Mouse (Mus musculus) stomach, embryonic 16.5 days (tissue): ENCODE data around the gene 5730522E02Rik. TPM values are rescaled to one million over a fixed set of nuclear protein-coding genes. Genes with fewer than 3 reads are reported as not detected.

ENCODE experiments used
- ATAC-seq: fragments of 200-750 bp; cut with Nextera tagmentation; 2 replicates; pipeline ENCODE4 v1.8.0; 2017; ENCODE audit warnings: moderate number of reproducible peaks, moderate TSS enrichment; ENCODE audit not compliant: insufficient read depth, low FRiP score
- H3K27ac ChIP-seq: fragments of 300-500 bp; sonication (generic); 2 replicates; pipeline ENCODE4 v1.5.1; 2014; ENCODE audit warnings: low read length
- H3K27me3 ChIP-seq: fragments of 300-500 bp; sonication (generic); 2 replicates; pipeline ENCODE4 v1.6.1; 2014; ENCODE audit warnings: low read length, control low read depth, mixed read lengths; ENCODE audit not compliant: control insufficient read depth, insufficient read depth
- H3K36me3 ChIP-seq: fragments of 300-500 bp; sonication (generic); 2 replicates; pipeline ENCODE4 v1.6.1; 2014; ENCODE audit warnings: low read length; ENCODE audit not compliant: control insufficient read depth, insufficient read depth
- H3K4me1 ChIP-seq: fragments of 300-500 bp; sonication (generic); 2 replicates; pipeline ENCODE4 v1.6.1; 2014; ENCODE audit warnings: low read length, control low read depth, mixed read lengths; ENCODE audit not compliant: control insufficient read depth, insufficient read depth
- H3K4me2 ChIP-seq: fragments of 300-500 bp; sonication (generic); 2 replicates; pipeline ENCODE4 v1.6.1; 2014; ENCODE audit warnings: low read depth, low read length, mixed read lengths
- H3K4me3 ChIP-seq: fragments of 300-500 bp; sonication (generic); replicated peaks from 2 replicates; pipeline ENCODE4 v1.5.1; 2014; ENCODE audit warnings: mild to moderate bottlenecking, low read length
- H3K9ac ChIP-seq: fragments of 300-500 bp; sonication (generic); 2 replicates; pipeline ENCODE4 v1.6.1; 2014; ENCODE audit warnings: low read length
- H3K9me3 ChIP-seq: fragments of 300-500 bp; sonication (generic); replicated peaks from 2 replicates; pipeline ENCODE4 v1.6.1; 2016; ENCODE audit warnings: low read length, control low read depth; ENCODE audit not compliant: control insufficient read depth
- WGBS: fragments of 180-500 bp; shearing (Covaris S2); extraction: QIAGEN DNeasy Blood & Tissue Kit; methylation state at CpG from one replicate; pipeline ENCODE4 v1.1.7; 2014; 5-methylcytosine and 5-hydroxymethylcytosine counted together
- polyA plus RNA-seq: library from polyadenylated mRNA; unstranded; fragments of >200 nt; fragmentation: Nextera tagmentation; extraction: Ambion mirVana; gene quantifications from 2 replicates; pipeline ENCODE4 v1.2.1, GENCODE M21; 2015

The 5730522E02Rik gene
- polyA plus RNA-seq, 1 experiment from 2014 or later = 1.9 TPM

GRCm38 (mm10) chr11:26076335-26076734 is 134.2 kb downstream of the 5730522E02Rik start:
- Histone ChIP-seq H3K4me1 (no peaks in the 10 kb centered on the region), H3K27ac (no peak overlapping the region), H3K9me3 (no peaks in the 10 kb centered on the region), H3K4me3 (no peak overlapping the region), H3K36me3 (no peaks in the 10 kb centered on the region), H3K9ac (no peak overlapping the region), H3K27me3 (no peaks in the 10 kb centered on the region), H3K4me2 (no peak overlapping the region)
- WGBS = 61% methylated on average over 2 of the region's 2 CpGs
- no peak for ATAC-seq

GRCm38 (mm10) chr11:26075536-26075935 is 135.0 kb downstream of the 5730522E02Rik start:
- no peaks in the 10 kb centered on the region for H3K4me1 ChIP-seq
- no peaks in the 10 kb centered on the region for H3K9me3 ChIP-seq
- H3K27ac ChIP-seq = no peak overlapping the region
- no peak overlapping the region for H3K4me2 ChIP-seq
- no peak for ATAC-seq
- no peak overlapping the region for H3K9ac ChIP-seq
- 77% methylated on average over 6 of the region's 6 CpGs for WGBS
- no peaks in the 10 kb centered on the region for H3K36me3 ChIP-seq
- H3K4me3 ChIP-seq = no peak overlapping the region
- no peaks in the 10 kb centered on the region for H3K27me3 ChIP-seq

DNA sequence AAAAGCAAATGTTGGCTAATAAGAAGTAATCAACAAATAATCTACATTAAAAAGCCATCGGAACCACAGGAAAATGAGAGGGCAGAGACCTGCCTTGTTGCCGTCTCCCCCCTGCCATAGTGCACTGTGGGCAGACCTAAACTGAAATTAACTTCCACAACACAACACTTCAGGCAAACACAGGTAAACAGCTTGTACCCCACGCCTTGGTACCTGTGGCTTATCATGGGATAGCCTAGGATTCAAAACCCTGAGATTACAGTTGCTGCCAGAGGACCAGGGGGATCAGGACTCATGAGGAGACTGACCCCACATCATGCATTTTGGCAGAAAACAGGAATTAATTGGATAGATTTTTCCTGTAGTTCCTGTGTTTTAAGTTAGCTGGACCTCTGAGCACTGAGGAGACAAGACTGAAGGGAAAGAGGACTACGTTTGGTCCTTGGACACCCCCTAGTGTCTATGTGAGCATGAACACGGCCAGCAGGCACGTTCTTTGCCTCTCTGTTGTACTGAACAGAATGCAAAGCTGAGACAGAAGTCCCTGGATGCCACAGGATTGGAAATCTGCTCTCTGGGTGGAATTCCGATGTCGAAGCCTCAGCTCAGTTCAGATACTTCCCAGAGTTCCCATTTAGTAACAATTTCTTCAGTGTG is 136.8 kb downstream of the 5730522E02Rik start:
- no peak overlapping the region for H3K9ac ChIP-seq
- peak; percentile 69; the same call in 1 of the 2 replicates for ATAC-seq
- WGBS = 48% methylated on average over 8 of the region's 8 CpGs
- H3K9me3 ChIP-seq = no peaks in the 10 kb centered on the region
- H3K4me2 ChIP-seq = no peak overlapping the region
- no peaks in the 10 kb centered on the region for H3K27me3 ChIP-seq
- no peaks in the 10 kb centered on the region for H3K4me1 ChIP-seq
- H3K4me3 ChIP-seq = no peak overlapping the region
- H3K36me3 ChIP-seq = no peaks in the 10 kb centered on the region
- no peak overlapping the region for H3K27ac ChIP-seq

- Histone ChIP-seq H3K36me3 (no peaks in the 10 kb centered on the region), H3K27me3 (no peaks in the 10 kb centered on the region), H3K27ac (no peak overlapping the region), H3K9ac (no peak overlapping the region), H3K9me3 (no peaks in the 10 kb centered on the region), H3K4me3 (no peak overlapping the region), H3K4me1 (no peaks in the 10 kb centered on the region), H3K4me2 (no peak overlapping the region)
- 52% methylated on average over 4 of the region's 4 CpGs for WGBS
- no peak for ATAC-seq
Measured at GRCm38 (mm10) chr11:26072101-26072500, 138.5 kb downstream of the 5730522E02Rik start.

DNA sequence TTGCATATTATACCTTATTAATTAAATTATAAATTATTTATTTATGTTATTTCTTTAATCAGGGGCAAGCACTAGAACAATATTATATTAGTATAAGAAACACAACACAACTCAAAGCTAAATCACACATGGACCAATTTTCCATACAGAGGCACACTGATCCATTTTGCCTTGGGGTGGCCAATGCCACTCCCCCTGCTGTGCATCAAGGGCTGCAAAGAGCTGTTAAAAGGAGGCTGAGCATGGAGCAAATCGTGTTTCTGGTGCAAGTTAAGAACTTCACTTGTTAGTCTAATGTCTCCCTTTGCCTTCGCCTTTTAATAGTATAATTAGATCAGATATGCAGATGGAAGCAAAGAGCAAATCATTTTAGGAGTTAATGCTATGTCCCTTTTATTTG is 147.3 kb downstream of the 5730522E02Rik start:
- Histone ChIP-seq H3K9me3 (no peaks in the 10 kb centered on the region), H3K9ac (no peak overlapping the region), H3K27ac (no peak overlapping the region), H3K4me3 (no peak overlapping the region), H3K4me1 (no peaks in the 10 kb centered on the region), H3K36me3 (no peaks in the 10 kb centered on the region), H3K27me3 (no peaks in the 10 kb centered on the region), H3K4me2 (no peak overlapping the region)
- ATAC-seq = no peak
- 57% methylated on average over 2 of the region's 2 CpGs for WGBS

DNA sequence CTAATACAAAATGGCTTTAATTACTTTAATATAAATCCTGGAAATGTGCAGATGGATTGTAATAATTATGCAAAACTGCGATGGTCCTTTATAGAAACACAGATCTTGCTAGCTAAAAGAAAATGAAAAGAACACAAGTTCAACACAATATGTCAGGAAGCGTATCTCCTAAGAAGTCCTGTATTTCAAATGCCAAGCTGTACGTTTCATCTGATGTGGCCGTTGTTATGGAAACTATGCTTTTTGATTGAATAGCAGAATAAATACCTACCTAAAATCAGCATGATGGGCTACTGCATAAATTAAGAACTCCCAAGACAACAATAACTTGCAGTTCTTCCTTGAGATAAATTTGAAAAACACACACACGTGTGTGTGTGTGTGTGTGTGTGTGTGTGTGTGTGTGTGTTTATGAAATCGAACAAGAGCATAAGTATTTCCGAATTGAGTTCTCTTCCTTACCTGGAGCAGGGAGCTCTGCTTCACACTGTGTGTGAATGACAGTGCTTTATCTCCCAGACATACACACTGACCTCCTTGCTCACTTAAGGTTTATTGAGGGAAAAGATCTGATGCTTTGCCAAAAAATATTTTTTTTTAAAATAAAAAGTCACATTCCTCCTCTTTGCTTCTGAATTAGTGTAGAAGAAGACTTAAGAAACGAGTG is 149.0 kb downstream of the 5730522E02Rik start:
- Histone ChIP-seq H3K4me1 (no peaks in the 10 kb centered on the region), H3K4me2 (no peak overlapping the region), H3K4me3 (no peak overlapping the region), H3K27ac (no peak overlapping the region), H3K36me3 (no peaks in the 10 kb centered on the region), H3K9ac (no peak overlapping the region), H3K27me3 (no peaks in the 10 kb centered on the region), H3K9me3 (no peaks in the 10 kb centered on the region)
- WGBS = 76% methylated on average over 8 of the region's 8 CpGs
- no peak for ATAC-seq

- WGBS = 74% methylated on average over 2 of the region's 2 CpGs
- Histone ChIP-seq H3K4me2 (no peak overlapping the region), H3K9ac (no peak overlapping the region), H3K4me3 (no peak overlapping the region), H3K27ac (no peak overlapping the region), H3K4me1 (no peaks in the 10 kb centered on the region), H3K27me3 (no peaks in the 10 kb centered on the region), H3K9me3 (no peaks in the 10 kb centered on the region), H3K36me3 (no peaks in the 10 kb centered on the region)
- no peak for ATAC-seq
Measured at GRCm38 (mm10) chr11:26013527-26013926, 197.0 kb downstream of the 5730522E02Rik start.

GRCm38 (mm10) chr11:26004018-26004417 is 206.5 kb downstream of the 5730522E02Rik start:
- no peaks in the 10 kb centered on the region for H3K27me3 ChIP-seq
- WGBS = 77% methylated on average over 4 of the region's 4 CpGs
- H3K4me3 ChIP-seq = no peak overlapping the region
- no peak overlapping the region for H3K4me2 ChIP-seq
- H3K27ac ChIP-seq = no peak overlapping the region
- H3K9ac ChIP-seq = no peak overlapping the region
- H3K4me1 ChIP-seq = no peaks in the 10 kb centered on the region
- no peaks in the 10 kb centered on the region for H3K36me3 ChIP-seq
- H3K9me3 ChIP-seq = no peaks in the 10 kb centered on the region
- no peak for ATAC-seq

GRCm38 (mm10) chr11:25999738-26000137 is 210.8 kb downstream of the 5730522E02Rik start:
- H3K27ac ChIP-seq = no peak overlapping the region
- 71% methylated on average over 5 of the region's 5 CpGs for WGBS
- ATAC-seq = no peak

More at GRCm38 (mm10) chr11:25999738-26000137, 210.8 kb downstream of the 5730522E02Rik start:
- no peaks in the 10 kb centered on the region for H3K4me1 ChIP-seq
- H3K9me3 ChIP-seq = no peaks in the 10 kb centered on the region
- H3K27me3 ChIP-seq = no peaks in the 10 kb centered on the region
- H3K36me3 ChIP-seq = no peaks in the 10 kb centered on the region
- no peak overlapping the region for H3K4me2 ChIP-seq
- H3K9ac ChIP-seq = no peak overlapping the region
- no peak overlapping the region for H3K4me3 ChIP-seq
